Mouse (Mus musculus) layer of hippocampus, postnatal 36 days (tissue): ENCODE measurements around the gene Ust. TPM values are rescaled to one million over a fixed set of nuclear protein-coding genes. Genes with fewer than 3 reads are reported as not detected.

Experiments used
- DNase-seq, 2 experiments: peaks; one replicate each; pipeline ENCODE4 v3.0.0; 2022
- total RNA-seq, 2 experiments: library from RNA; stranded (reverse); gene quantifications; 2 replicates each; pipeline ENCODE4 v1.2.3; 2021

The Ust gene
- total RNA-seq, 2 experiments from 2014 or later: 65.9 to 68.1 TPM

DNA sequence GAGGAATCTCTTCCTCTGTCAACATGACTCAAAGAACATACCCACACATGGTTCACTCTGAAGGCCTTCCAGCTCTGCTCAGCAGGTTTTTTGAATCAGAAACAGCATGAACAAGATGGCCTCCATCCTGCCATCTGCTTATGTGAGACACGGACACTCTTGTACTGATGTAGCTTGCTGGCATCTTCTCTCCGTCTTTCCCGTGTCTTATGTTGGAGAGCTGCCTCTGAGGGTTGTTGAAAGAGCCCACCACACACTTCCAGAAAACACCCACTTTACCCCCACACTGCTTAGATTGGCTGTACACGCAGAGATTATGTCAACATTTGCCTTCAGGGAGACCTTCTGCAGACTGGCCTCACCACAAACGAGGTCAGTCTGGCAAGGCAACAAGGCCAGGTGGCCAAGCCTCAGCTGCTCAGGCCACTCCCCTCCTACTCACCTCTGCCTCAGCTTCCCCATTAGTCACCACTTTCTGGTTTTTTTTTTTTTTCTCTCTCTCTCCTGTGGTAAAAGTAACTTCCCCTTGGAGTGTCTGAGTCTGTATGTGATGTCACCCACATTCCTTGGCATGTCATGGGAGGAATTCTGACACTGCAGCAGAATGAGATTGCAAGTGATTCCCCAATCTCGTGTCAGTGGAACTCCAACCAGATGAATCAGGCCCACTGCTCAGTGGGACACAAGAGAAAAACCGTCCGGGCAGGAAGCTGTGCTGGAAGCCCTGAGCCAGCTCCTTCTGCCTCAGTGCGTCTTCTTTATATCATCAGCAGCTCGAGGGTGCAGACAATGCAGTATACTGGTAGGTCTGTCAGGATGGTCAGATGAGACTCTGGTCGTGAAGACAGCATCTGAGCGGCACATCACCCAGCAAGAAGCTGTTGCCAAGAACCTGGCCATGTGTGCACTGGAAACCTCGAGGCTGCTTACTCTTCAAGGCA lies 19.4 kb downstream of the Ust start:
- DNase-seq: no peak

- DNase-seq: no peak
These were observed 23.0 kb downstream of the Ust start for GRCm38 (mm10) chr10:8495543-8496141.

- no peak for DNase-seq
These were observed 26.6 kb downstream of the Ust start for GRCm38 (mm10) chr10:8491909-8492591.

GRCm38 (mm10) chr10:8487388-8487787 lies 31.2 kb downstream of the Ust start:
- no peak for DNase-seq

DNA sequence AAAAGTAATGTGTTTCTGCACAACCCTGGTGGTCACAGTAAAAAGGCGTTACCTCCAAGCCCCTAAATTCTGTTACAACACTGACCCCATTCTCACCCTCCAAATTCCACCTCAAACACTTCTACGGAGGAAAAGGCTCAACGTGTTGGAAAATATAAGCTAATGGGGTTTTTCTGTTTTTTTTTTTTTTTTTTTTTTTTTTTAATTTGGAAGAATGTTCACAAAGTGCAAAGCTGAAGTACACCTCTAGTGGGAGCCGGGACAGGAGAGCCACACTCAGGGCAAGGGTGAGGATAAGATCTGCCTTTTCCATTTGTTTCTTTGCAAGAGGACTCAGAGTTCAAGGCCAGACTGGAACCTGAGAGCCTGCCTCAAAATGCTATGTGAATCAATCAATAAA lies 34.1 kb downstream of the Ust start:
- no peak for DNase-seq

DNA sequence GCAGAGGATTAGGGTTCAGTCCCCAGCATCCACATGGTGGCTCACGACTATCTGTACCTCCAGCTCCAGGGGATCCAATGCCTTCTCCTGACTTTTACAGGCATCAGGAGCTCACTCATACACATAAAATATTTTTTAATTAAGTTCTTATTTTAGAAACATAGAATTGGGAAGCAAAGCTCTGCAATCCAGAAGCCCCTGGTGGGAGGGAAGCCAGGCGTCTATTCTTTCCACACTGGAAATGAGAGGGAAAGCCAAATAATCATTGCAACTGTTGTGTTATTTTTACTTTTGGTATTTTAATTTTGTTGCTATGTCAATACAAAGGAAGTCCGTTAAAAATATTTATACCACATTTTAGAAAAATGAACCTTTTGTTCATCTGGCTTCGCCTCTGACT lies 35.8 kb downstream of the Ust start:
- peak in 1 of 2 experiments; percentile 12 for DNase-seq

- no peak for DNase-seq
These were observed 38.8 kb downstream of the Ust start for GRCm38 (mm10) chr10:8479779-8480178.

DNA sequence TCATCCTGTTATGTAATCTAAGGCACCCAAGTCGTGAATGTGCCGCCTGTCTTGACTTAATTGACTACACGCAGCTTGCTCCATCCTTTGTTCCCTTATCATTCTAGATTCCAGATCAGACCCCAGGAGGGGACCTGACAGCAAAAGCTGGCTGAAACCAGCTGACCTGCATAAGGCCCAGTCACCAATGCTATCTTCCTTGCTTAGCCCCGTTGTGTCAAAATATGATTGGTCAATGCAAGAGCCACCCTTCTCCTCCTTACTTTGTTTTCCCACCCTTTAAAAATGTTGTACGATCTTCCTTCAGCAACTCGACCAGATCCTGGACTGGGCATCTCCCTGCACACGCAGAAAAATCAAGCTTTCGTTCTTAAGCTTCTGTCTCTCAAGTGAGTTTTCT lies 40.7 kb downstream of the Ust start:
- DNase-seq: no peak

DNA sequence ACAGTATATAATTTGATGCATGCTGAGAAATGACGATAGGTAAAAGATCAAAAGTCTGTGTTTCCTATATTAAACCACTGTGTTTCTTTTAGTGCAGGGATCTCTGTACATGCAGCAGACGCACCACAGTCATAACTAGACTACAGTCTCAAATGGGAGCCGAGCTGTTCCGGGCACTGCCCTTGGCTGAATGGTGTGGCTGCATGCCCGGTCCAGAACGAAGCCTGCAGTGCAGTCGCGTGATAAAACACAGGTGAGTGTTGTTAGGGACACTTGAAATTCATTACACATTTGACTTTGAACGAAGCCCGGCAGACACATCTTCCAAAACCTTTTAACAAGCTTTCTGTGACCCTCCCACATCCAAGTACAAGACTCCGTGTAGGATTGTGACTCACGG lies 46.6 kb downstream of the Ust start:
- no peak for DNase-seq

- no peak for DNase-seq
These were observed 47.6 kb downstream of the Ust start for GRCm38 (mm10) chr10:8471012-8471411.

DNA sequence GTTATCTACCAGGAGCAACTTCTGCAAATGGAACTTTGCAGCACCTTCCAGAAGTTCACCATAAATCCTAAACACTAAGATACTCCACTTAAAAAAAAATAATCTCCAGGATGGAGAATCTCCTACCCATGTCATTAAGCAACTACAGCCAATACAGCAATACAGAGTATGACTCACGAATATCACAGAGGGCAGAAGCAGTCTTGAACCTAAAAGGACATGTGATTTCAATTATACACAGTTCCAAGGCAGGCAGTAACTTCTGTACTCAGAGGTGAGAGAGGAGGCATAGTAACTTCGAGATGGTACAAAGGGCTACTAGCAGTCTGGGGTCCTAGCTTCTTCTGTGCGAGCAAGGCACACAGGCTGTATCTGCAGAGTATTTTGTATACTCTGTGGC lies 49.1 kb downstream of the Ust start:
- no peak for DNase-seq

- no peak for DNase-seq
These were observed 49.8 kb downstream of the Ust start for GRCm38 (mm10) chr10:8468651-8469386.

DNA sequence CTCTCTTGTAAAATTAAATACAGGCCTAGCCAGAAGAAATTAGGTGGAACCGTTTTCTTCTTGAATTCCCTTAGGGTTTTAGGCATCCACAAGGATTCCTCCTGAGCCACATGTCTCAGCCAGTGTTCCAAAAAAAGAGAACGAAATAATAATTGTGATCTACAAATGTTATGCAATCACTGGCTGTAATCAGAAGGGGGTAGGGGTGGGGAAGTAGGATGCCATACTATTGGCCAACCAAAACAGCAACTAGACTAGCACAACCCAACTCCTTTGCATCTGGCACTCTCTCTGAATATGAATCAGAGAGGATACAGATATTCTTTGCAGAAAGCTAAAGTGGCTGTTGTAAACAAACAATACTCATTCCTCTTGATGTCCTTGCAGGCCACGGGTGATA lies 52.7 kb downstream of the Ust start:
- DNase-seq: no peak

DNA sequence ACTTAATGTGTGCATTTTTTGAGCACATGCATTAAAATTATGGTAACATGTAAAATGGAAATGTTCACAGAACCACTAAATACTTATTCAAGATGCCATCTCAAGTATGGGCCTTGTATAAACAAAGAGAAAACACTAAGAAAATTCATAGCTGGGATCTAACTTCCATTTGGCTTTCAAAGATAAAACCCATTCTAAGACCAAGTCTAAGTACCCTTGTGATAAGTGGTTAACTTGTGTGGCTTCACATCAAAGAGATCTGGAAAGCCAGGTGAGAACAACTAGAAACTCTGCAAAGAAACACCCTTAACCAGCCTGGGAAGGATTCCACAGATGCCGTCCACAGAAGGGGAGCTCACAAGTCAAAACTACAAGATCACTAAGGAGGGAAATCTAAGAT lies 53.4 kb downstream of the Ust start:
- no peak for DNase-seq

DNA sequence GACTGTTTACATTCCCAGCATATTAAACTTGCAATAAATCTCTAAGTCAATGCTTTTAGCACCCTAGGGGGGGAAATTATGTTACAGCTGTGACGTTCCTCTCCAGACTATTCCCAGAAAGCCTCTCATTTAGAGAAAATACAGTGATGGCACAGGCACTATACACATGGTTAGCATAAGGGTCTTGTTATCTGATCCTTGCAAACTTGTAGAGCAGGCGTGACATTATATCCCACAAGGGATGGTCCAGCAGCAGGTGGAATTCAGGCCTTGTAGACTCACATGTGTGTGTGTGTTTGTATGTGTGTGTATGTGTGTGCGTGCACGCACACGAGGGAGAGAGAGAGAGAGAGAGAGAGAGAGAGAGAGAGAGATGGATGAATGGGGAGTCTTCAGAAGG lies 57.3 kb downstream of the Ust start:
- DNase-seq: no peak

GRCm38 (mm10) chr10:8454711-8455110 lies 63.9 kb downstream of the Ust start:
- no peak for DNase-seq

- DNase-seq: no peak
These were observed 70.9 kb downstream of the Ust start for GRCm38 (mm10) chr10:8447681-8448080.

- no peak for DNase-seq
These were observed 71.7 kb downstream of the Ust start for GRCm38 (mm10) chr10:8446972-8447371.

- DNase-seq: no peak
These were observed 74.6 kb downstream of the Ust start for GRCm38 (mm10) chr10:8444052-8444451.

GRCm38 (mm10) chr10:8431857-8432256 lies 86.8 kb downstream of the Ust start:
- DNase-seq: no peak

DNA sequence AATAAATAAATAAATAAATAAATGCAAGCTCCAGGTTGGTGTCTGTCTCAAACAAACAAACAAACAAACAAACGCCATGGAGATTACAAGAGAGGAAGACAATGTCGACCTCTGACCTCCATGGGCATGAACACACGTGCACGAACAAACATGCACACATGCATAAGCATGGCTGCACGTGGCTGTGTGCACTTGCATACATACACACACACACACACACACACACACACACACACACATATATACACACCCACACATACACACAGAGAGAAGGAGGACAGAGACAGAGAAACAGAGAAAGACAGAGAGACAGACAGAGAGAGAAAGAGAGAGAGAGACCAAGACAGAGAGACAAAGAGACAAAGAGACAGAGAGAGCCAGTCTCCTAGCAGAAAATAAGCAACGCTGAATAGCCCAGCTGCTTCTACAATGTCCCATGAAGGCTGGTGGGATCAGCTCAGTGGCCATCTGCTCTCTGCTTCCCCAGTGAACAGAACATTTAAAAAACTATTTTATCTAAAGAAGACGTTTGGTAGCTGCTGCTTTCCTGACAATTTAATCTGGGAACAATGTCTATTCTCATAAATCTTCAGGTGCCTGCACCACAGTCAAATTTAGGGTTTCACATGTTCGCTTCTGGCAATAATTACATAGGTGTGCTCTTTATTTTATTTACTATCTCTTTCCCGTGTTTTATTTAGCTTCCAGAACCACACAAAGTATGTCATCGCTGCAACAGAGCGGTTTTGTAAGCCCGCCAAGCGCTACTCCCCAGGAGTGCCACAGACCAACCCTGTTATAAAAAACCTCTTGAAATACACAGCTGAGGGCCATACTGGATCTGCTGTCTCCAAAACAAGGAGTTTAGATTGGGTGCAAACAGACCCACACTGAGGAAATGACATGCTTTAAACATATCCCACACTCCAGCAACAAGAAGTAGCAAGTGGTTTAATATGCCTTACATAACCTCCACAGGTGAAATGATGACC lies 89.5 kb downstream of the Ust start:
- peak in 1 of 2 experiments; percentile 32 for DNase-seq
